Mouse (Mus musculus) hindbrain, embryonic 10.5 days (tissue): ENCODE data around the gene Ice2. TPM values are rescaled to one million over a fixed set of nuclear protein-coding genes. Genes with fewer than 3 reads are reported as not detected.

Experiments used
- DNase-seq: peaks from one replicate; pipeline ENCODE4 v3.0.0-alpha.2; 2017; ENCODE audit warnings: low spot score
- H3K27ac ChIP-seq: fragments of 300-500 bp; sonication (generic); 2 replicates; pipeline ENCODE4 v1.5.1; 2016; ENCODE audit warnings: mild to moderate bottlenecking, moderate library complexity
- H3K27me3 ChIP-seq: fragments of 300-500 bp; sonication (generic); 2 replicates; pipeline ENCODE4 v1.6.1; 2016; ENCODE audit warnings: mild to moderate bottlenecking; ENCODE audit not compliant: poor library complexity, insufficient read depth, severe bottlenecking
- H3K36me3 ChIP-seq: fragments of 300-500 bp; sonication (generic); 2 replicates; pipeline ENCODE4 v1.6.1; 2016; ENCODE audit warnings: mild to moderate bottlenecking, moderate library complexity
- H3K4me1 ChIP-seq: fragments of 300-500 bp; sonication (generic); replicated peaks from 2 replicates; pipeline ENCODE4 v1.6.1; 2016; ENCODE audit warnings: mild to moderate bottlenecking
- H3K4me3 ChIP-seq: fragments of 300-500 bp; sonication (generic); 2 replicates; pipeline ENCODE4 v1.5.1; 2016; ENCODE audit warnings: mild to moderate bottlenecking, moderate library complexity
- H3K9me3 ChIP-seq: fragments of 300-500 bp; sonication (generic); 2 replicates; pipeline ENCODE4 v1.6.1; 2016; ENCODE audit warnings: mild to moderate bottlenecking, moderate library complexity
- WGBS: fragments of 180-500 bp; shearing (Covaris S2); methylation state at CpG from one replicate; pipeline ENCODE4 v1.1.7; 2016; 5-methylcytosine and 5-hydroxymethylcytosine counted together
- polyA plus RNA-seq: library from polyadenylated mRNA; unstranded; fragments of >200 nt; fragmentation: Nextera tagmentation; extraction: Ambion mirVana; gene quantifications from 2 replicates; pipeline ENCODE4 v1.2.1, GENCODE M21; 2016

Ice2 gene
- polyA plus RNA-seq, 1 experiment from 2014 or later: 15.9 TPM

DNA sequence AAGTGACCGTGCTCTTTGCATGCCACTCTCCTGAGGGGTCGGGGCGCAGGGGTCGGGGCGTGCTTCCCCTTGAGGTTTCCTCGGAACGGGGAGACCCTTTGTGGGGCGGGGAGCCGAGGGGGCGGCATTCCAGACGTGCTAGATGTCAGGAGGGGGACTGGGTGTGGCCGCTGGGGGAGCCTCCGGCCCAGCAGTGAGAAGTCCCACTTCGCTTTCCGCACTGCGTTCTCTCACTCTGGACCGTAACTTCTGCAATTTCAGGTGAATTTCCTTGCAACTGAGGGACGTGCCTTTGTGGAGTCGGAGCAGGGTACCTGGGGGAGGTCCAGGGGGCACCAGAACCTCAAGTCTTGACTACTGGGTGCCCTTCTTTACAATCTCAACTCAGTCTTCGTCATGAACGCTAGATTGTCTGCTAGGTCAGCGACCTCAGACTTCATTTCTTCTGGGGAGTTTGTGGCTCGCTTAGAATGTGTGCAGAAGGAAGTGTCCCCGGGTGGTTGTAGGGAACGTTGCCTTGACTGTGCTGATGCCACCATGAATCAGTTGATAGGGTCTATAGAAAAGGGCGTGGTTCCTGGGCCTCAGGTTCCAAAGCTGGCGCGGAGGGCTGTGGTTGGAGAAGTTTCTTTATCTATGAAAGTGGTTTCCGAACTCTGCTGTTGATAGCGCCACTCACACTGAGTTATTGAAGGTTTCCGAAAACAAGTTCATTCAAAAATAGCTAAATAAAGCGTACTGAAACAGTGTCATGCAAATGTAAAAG lies 56.4 kb downstream of the Ice2 start:
- peaks cover 49% of the 10 kb centered on the region for H3K4me1 ChIP-seq
- no peaks in the 10 kb centered on the region for H3K9me3 ChIP-seq

GRCm38 (mm10) chr9:69454691-69455090 lies 57.0 kb downstream of the Ice2 start:
- Histone ChIP-seq H3K4me1 (peaks cover 48% of the 10 kb centered on the region), H3K27me3 (peaks cover 50% of the 10 kb centered on the region), H3K9me3 (no peaks in the 10 kb centered on the region), H3K27ac (no peak overlapping the region), H3K4me3 (peak overlapping the region; percentile 63; the same call in 1 of the 2 replicates), H3K36me3 (no peaks in the 10 kb centered on the region)
- DNase-seq: no peak
- 68% methylated on average over 4 of the region's 4 CpGs for WGBS

More for the DNA sequence above, 56.4 kb downstream of the Ice2 start:
- Histone ChIP-seq H3K27ac (peak overlapping the region; percentile 81), H3K4me3 (peak overlapping the region; percentile 63), H3K36me3 (no peaks in the 10 kb centered on the region), H3K27me3 (peaks cover 50% of the 10 kb centered on the region)
- DNase-seq: no peak
- 7% methylated on average over 32 of the region's 32 CpGs for WGBS

DNA sequence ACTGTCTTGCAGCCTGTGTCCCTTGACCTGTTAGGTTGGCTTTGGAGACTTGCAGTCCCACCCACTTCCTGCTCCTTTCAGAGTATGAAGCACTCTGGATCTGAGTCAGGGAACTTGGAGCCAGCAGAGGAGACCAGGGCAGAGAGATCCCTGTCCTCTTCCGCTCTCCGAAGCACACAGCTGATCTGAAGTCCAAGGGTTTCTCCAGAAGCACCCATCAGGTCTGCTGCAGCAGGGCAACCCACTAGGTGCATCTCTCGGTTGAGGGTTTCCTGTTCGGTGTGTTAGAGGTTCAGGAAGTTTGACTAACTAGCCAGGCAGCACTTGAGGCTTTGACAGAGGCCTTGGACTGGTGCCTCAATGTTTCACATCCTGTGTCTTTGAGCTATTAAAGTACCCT lies 57.7 kb downstream of the Ice2 start:
- H3K9me3 ChIP-seq: no peaks in the 10 kb centered on the region
- no peak overlapping the region for H3K27ac ChIP-seq
- no peaks in the 10 kb centered on the region for H3K36me3 ChIP-seq
- WGBS: 76% methylated on average over 4 of the region's 4 CpGs
- H3K4me1 ChIP-seq: peaks cover 48% of the 10 kb centered on the region
- no peak for DNase-seq
- peaks cover 50% of the 10 kb centered on the region for H3K27me3 ChIP-seq
- H3K4me3 ChIP-seq: 0 out of 2 replicates have a peak overlapping the region, but pooled peaks have one; percentile 6

- WGBS: 89% methylated on average over 15 of the region's 15 CpGs
- H3K27me3 ChIP-seq: peaks cover 50% of the 10 kb centered on the region
- no peaks in the 10 kb centered on the region for H3K36me3 ChIP-seq
- peaks cover 48% of the 10 kb centered on the region for H3K4me1 ChIP-seq
- H3K9me3 ChIP-seq: no peaks in the 10 kb centered on the region
- H3K4me3 ChIP-seq: no peak overlapping the region
- H3K27ac ChIP-seq: no peak overlapping the region
- DNase-seq: no peak
These were observed 58.8 kb downstream of the Ice2 start for GRCm38 (mm10) chr9:69456406-69457075.

DNA sequence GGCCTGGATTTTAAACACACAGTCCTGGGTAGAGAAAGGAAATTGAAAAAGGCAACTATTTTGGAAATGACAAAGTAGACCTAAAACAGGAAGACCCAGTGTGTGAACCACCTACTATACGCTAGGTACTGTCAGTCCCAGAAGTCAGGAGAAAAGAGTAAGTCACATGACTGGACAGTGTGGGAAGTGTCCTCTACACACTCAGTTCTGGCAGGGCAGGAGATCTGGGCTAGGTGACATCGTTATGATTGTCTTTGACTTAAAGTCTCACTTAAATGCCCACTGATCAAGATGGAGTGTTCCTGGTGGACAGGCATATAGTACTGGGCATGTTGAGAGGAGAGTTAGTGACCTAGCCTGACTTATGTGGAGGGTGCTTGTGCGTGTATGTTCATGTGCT lies 59.4 kb downstream of the Ice2 start:
- no peak overlapping the region for H3K27ac ChIP-seq
- 92% methylated on average over 3 of the region's 3 CpGs for WGBS
- no peak overlapping the region for H3K4me3 ChIP-seq
- peaks cover 49% of the 10 kb centered on the region for H3K27me3 ChIP-seq
- no peak for DNase-seq
- no peaks in the 10 kb centered on the region for H3K36me3 ChIP-seq
- no peaks in the 10 kb centered on the region for H3K9me3 ChIP-seq
- peaks cover 48% of the 10 kb centered on the region for H3K4me1 ChIP-seq

DNA sequence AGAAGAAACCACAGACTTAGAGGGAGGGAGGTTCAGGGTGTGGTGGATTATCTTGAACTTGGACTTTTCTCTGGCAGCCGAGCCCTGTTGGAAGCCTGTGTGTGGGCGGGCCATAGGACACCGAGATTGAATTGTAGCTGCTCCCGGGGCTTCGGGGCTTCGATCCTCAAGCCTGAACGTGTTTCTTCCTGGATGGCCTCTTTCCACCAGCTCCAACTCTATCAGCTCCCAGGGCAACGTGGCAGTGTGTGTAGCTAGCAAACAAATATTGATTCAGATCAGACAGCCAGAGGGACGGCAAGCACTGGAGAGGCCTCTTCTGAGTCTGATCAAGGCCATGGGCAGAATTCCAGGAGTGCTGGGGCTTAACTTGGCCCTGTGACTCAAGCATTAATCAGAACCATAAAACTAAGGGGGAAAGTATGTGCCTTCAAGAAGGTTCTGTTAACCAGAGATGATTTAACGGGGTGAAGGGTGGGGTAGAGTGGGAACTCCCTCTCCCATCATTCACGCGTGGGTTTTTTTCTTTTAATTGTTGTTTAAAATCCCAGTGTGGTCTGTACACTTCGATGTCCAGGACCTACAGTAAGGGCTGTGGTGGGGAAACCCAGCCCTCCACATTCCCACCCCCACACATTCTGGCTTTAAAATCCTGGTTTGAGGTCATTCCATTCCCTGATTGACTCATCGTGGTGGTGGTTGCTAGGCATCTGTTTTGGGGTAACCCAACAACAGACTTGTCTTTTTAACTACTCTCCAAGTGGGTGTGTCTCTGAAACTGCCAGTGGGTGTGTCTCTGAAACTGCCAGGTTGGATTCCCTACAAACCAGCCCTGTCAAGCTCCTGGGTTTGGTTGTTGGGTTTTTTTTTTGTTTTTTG lies 60.3 kb downstream of the Ice2 start:
- WGBS: 75% methylated on average over 14 of the region's 14 CpGs
- no peaks in the 10 kb centered on the region for H3K9me3 ChIP-seq
- no peak for DNase-seq
- H3K36me3 ChIP-seq: no peaks in the 10 kb centered on the region
- peaks cover 45% of the 10 kb centered on the region for H3K4me1 ChIP-seq
- peaks cover 40% of the 10 kb centered on the region for H3K27me3 ChIP-seq
- H3K27ac ChIP-seq: peak overlapping the region; percentile 45; the same call in 1 of the 2 replicates
- H3K4me3 ChIP-seq: no peak overlapping the region

- WGBS: 67% methylated on average over 2 of the region's 2 CpGs
- H3K4me1 ChIP-seq: peaks cover 35% of the 10 kb centered on the region
- no peaks in the 10 kb centered on the region for H3K36me3 ChIP-seq
- H3K9me3 ChIP-seq: no peaks in the 10 kb centered on the region
- no peak for DNase-seq
- no peak overlapping the region for H3K4me3 ChIP-seq
- H3K27ac ChIP-seq: 0 out of 2 replicates have a peak overlapping the region, but pooled peaks have one; percentile 16
- H3K27me3 ChIP-seq: peaks cover 30% of the 10 kb centered on the region
These were observed 61.3 kb downstream of the Ice2 start for GRCm38 (mm10) chr9:69458982-69459381.

- H3K27me3 ChIP-seq: peaks cover 21% of the 10 kb centered on the region
These were observed 62.2 kb downstream of the Ice2 start for GRCm38 (mm10) chr9:69459876-69460275.

DNA sequence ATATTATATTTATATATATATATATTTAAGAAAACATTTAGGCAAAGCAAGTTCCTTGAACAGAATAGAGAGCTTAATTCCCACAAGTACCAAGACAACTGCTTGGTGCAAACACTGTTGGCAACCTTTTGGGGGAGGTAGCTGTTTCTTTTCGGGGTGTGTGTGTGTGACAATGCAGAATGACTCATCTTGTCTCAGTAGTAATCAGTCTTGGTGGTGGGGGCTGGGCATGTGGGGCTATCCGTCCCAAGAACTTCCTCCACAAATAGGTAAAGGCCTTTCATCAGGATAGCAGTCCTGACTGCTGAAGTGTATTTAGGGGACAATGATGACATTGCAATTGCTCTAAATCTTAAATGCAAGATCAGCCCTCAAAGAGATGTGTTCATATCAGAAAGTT lies 65.3 kb downstream of the Ice2 start:
- no peaks in the 10 kb centered on the region for H3K9me3 ChIP-seq
- no peak for DNase-seq
- 90% methylated on average over 2 of the region's 2 CpGs for WGBS
- no peaks in the 10 kb centered on the region for H3K27me3 ChIP-seq
- H3K27ac ChIP-seq: no peak overlapping the region
- H3K4me3 ChIP-seq: no peak overlapping the region
- no peaks in the 10 kb centered on the region for H3K36me3 ChIP-seq
- H3K4me1 ChIP-seq: peaks cover 32% of the 10 kb centered on the region

More at GRCm38 (mm10) chr9:69459876-69460275, 62.2 kb downstream of the Ice2 start:
- 91% methylated on average over 7 of the region's 7 CpGs for WGBS
- Histone ChIP-seq H3K27ac (no peak overlapping the region), H3K9me3 (no peaks in the 10 kb centered on the region), H3K36me3 (no peaks in the 10 kb centered on the region), H3K4me3 (no peak overlapping the region), H3K4me1 (peaks cover 30% of the 10 kb centered on the region)
- DNase-seq: no peak

GRCm38 (mm10) chr9:69464109-69464756 lies 66.5 kb downstream of the Ice2 start:
- no peak for DNase-seq
- Histone ChIP-seq H3K27ac (no peak overlapping the region), H3K4me3 (no peak overlapping the region), H3K36me3 (no peaks in the 10 kb centered on the region), H3K4me1 (peaks cover 33% of the 10 kb centered on the region), H3K9me3 (no peaks in the 10 kb centered on the region), H3K27me3 (no peaks in the 10 kb centered on the region)
- 89% methylated on average over 6 of the region's 6 CpGs for WGBS

DNA sequence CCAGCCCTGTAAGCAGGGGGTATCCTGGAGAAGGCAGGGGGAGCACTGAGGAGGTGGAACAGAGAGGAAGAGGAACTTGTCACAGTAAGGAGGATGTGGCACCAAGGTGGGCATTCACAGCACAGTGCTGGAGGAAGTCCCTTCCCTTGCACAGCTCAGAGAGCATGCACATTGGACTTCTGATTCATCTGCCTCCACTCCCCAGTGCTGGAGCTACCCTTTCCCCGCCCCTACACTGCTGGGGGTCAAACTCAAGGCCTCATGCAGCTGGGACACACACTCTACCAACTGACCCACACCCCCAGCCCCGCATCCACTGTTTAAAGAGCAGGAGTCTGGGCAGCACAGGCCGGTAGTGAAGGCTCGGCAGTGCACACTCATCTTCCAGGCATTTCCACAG lies 68.4 kb downstream of the Ice2 start:
- Histone ChIP-seq H3K9me3 (no peaks in the 10 kb centered on the region), H3K27ac (peak overlapping the region; percentile 29; the same call in 1 of the 2 replicates), H3K36me3 (no peaks in the 10 kb centered on the region), H3K4me1 (peaks cover 46% of the 10 kb centered on the region), H3K4me3 (no peak overlapping the region), H3K27me3 (peaks cover 10% of the 10 kb centered on the region)
- DNase-seq: no peak
- WGBS: 63% methylated on average over 4 of the region's 4 CpGs

DNA sequence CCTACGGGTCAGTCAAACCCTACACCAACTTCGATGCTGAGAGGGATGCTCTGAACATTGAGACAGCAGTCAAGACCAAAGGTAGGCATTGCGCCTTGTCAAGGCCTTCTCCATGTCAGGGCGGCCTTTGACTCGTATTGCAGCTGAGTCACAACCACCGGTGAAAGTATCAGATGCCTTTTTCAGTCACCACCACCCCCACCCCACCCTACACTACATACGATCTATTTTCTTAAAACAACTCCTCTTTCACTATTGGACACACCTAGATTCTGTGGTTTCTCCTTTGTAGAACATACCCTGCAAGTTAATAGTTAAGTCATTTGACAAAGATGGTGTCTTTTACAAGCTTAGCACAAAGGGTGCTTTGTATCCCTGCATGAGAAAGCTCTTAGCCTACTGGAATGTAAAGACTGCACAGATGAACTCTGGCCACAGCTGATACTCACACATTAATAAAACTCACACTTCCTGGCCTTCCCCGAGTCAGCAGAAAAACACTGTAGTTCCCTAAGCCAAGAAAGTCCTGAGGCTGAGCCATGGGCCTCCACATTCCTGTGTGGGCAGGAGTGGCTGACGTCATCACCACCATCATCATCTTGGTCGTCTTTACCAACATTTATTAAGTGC lies 69.7 kb downstream of the Ice2 start:
- H3K27ac ChIP-seq: peak overlapping the region; percentile 56; the same call in 1 of the 2 replicates
- H3K4me1 ChIP-seq: peaks cover 47% of the 10 kb centered on the region
- H3K4me3 ChIP-seq: no peak overlapping the region
- DNase-seq: no peak
- peaks cover 11% of the 10 kb centered on the region for H3K27me3 ChIP-seq
- H3K9me3 ChIP-seq: no peaks in the 10 kb centered on the region
- 78% methylated on average over 10 of the region's 10 CpGs for WGBS
- H3K36me3 ChIP-seq: no peaks in the 10 kb centered on the region
